Comparison of ENCODE assay signal across 27 mouse cellular contexts in the genomic region with DNA sequence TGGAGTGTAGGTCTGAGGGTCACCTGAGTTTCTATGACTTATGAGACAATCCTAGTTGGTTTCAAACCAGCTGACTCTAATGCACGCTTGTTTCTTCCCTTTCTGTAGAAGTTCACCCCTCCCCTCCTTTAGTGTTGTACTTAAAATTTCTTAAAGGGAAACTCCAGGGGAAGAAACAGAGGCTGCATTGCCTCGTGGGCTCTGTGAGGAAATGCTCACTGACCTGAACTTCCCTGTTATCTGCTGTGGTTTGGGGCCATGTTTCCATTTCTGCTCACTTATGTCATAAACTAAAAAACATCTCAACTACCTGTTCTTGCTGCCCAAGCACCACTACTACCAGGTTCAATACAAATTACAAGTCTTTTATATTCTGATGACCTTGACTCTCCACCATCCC.
DNase-seq lines count a peak whose midpoint lies in the region; ATAC-seq lines count a peak whose summit lies in the region.
"Had no signal": no experiment of that assay in that cellular context is flagged by ENCODE, and none has a peak within 500 bp of the region (broad histone marks: within the 10 kb centered on the region; RNA-seq: fewer than 3 reads in every experiment).

No protein-coding gene starts in this region.

- peaks cover 26% of the 10 kb centered on the region for H3K4me1 ChIP-seq in megakaryocyte, embryonic 14.5 days
- no peaks in the 10 kb centered on the region for H3K4me1 ChIP-seq in forebrain, embryonic 16.5 days (replicated peaks; ENCODE audit: control insufficient read depth, insufficient read depth, low read length)
- H3K4me1 ChIP-seq: embryonic facial prominence, embryonic 12.5 days; heart, embryonic 15.5 days; hindbrain, embryonic 15.5 days; kidney, embryonic 15.5 days; limb, embryonic 13.5 days; midbrain, embryonic 13.5 days; neural tube, embryonic 13.5 days; stomach, embryonic 15.5 days had no signal

- no peak overlapping the region for H3K27ac ChIP-seq in forebrain, embryonic 16.5 days (ENCODE audit: low read length)
- H3K27ac ChIP-seq: embryonic facial prominence, embryonic 12.5 days; gastrocnemius, adult 2 months; heart, embryonic 15.5 days; hindbrain, embryonic 15.5 days; kidney, embryonic 15.5 days; limb, embryonic 13.5 days; macrophage; midbrain, embryonic 13.5 days; neural tube, embryonic 13.5 days; stomach, embryonic 15.5 days had no signal

- H3K4me2 ChIP-seq in forebrain, embryonic 16.5 days (ENCODE audit: low read length): no peak overlapping the region
- H3K4me2 ChIP-seq: embryonic facial prominence, embryonic 12.5 days; heart, embryonic 15.5 days; hindbrain, embryonic 15.5 days; kidney, embryonic 15.5 days; limb, embryonic 13.5 days; midbrain, embryonic 13.5 days; neural tube, embryonic 13.5 days; stomach, embryonic 15.5 days had no signal

- no peak for ATAC-seq in forebrain, embryonic 16.5 days
- ATAC-seq: midbrain, embryonic 13.5 days had no signal

- H3K36me3 ChIP-seq in megakaryocyte, embryonic 14.5 days (replicated peaks; ENCODE audit: low read length): no peaks in the 10 kb centered on the region
- no peaks in the 10 kb centered on the region for H3K36me3 ChIP-seq in forebrain, embryonic 16.5 days (ENCODE audit: control insufficient read depth, insufficient read depth)
- H3K36me3 ChIP-seq: embryonic facial prominence, embryonic 12.5 days; heart, embryonic 15.5 days; hindbrain, embryonic 15.5 days; kidney, embryonic 15.5 days; limb, embryonic 13.5 days; midbrain, embryonic 13.5 days; neural tube, embryonic 13.5 days; stomach, embryonic 15.5 days had no signal

- peak overlapping the region; percentile 42 for H3K4me3 ChIP-seq in megakaryocyte, embryonic 14.5 days (replicated peaks)
- H3K4me3 ChIP-seq in forebrain, embryonic 16.5 days (replicated peaks; ENCODE audit: low read length): no peak overlapping the region
- H3K4me3 ChIP-seq: embryonic facial prominence, embryonic 12.5 days; gastrocnemius, adult 2 months; heart, embryonic 15.5 days; hindbrain, embryonic 15.5 days; kidney, embryonic 15.5 days; limb, embryonic 13.5 days; midbrain, embryonic 13.5 days; neural tube, embryonic 13.5 days; stomach, embryonic 15.5 days had no signal

- H3K9me3 ChIP-seq in megakaryocyte, embryonic 14.5 days: no peaks in the 10 kb centered on the region
- no peaks in the 10 kb centered on the region for H3K9me3 ChIP-seq in forebrain, embryonic 16.5 days (ENCODE audit: control insufficient read depth, low read length)
- H3K9me3 ChIP-seq: embryonic facial prominence, embryonic 12.5 days; heart, embryonic 15.5 days; hindbrain, embryonic 15.5 days; kidney, embryonic 15.5 days; limb, embryonic 13.5 days; midbrain, embryonic 13.5 days; neural tube, embryonic 13.5 days; stomach, embryonic 15.5 days had no signal

- no peak overlapping the region for H3K9ac ChIP-seq in forebrain, embryonic 16.5 days (replicated peaks; ENCODE audit: low read depth, low read length)
- H3K9ac ChIP-seq: embryonic facial prominence, embryonic 12.5 days; heart, embryonic 15.5 days; hindbrain, embryonic 15.5 days; kidney, embryonic 15.5 days; limb, embryonic 13.5 days; midbrain, embryonic 13.5 days; neural tube, embryonic 13.5 days; stomach, embryonic 15.5 days had no signal

- peak; percentile 6 for DNase-seq in lung, postnatal 25 days (ENCODE audit: low spot score)
- DNase-seq in lung, postnatal 14 days: no peak
- DNase-seq in c-Kit-positive CD71-negative TER-119-negative erythroid progenitor cells, embryonic 14.5 days (ENCODE audit: low read depth): peak; percentile 14
- DNase-seq in Muller cell, postnatal 12 days (ENCODE audit: inconsistent ontology term): no peak
- DNase-seq in cerebellum, adult 11 months: no peak
- DNase-seq: adrenal gland, postnatal 25 days; B cell, adult 2 months; cerebellum, adult 18-20 months; cerebellum, postnatal 14 days; gastrocnemius, adult 2 months; heart, postnatal 4 days; kidney, postnatal 4 days; layer of hippocampus, adult 9-11 months; lung, adult 2 months; right cerebral cortex, postnatal 4 days; thymus, postnatal 25 days had no signal

- H3K27me3 ChIP-seq in megakaryocyte, embryonic 14.5 days (replicated peaks): no peaks in the 10 kb centered on the region
- H3K27me3 ChIP-seq in forebrain, embryonic 16.5 days (replicated peaks; ENCODE audit: control insufficient read depth, insufficient read depth, low read length): no peaks in the 10 kb centered on the region
- H3K27me3 ChIP-seq: embryonic facial prominence, embryonic 12.5 days; heart, embryonic 15.5 days; hindbrain, embryonic 15.5 days; kidney, embryonic 15.5 days; limb, embryonic 13.5 days; midbrain, embryonic 13.5 days; neural tube, embryonic 13.5 days; stomach, embryonic 15.5 days had no signal

- 53% methylated on average over 2 of the region's 2 CpGs for WGBS in forebrain, embryonic 16.5 days

Comparison
In these comparisons a context has a peak if more than half of its experiments do, and no peak if none do; other contexts are left out.
1. DNase-seq: peak in lung, postnatal 25 days (single experiment) and c-Kit-positive CD71-negative TER-119-negative erythroid progenitor cells, embryonic 14.5 days (single experiment); none in lung, postnatal 14 days (single experiment), Muller cell, postnatal 12 days (single experiment) and cerebellum, adult 11 months (single experiment).